7 mouse cellular contexts compared by ENCODE assay signal in the genomic region with DNA sequence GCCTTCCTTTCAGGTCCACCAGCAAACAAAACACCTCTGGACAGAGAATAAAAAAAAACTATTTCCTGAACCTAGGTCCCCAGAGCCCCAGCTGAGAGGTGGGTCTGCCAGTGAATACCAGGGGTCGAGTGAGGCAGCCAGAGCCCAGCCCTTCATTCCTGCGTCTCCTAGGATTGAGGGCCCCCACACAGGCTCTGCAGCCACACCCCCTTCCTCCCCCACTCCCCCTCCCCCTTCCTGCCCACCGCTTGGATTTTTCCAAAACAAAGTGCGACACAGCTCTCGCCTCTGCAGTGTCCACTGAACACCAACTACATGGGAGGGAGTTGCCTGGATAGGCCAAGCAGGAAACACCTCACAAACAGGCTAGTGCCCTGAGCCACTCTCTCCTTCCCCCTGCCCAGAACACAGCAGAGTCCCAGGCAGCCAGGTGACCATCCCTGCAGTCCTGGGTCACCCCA.
DNase-seq lines count a peak whose midpoint lies in the region; ATAC-seq and TF ChIP-seq lines count a peak whose summit lies in the region.

No protein-coding gene starts in this region.

- TF ChIP-seq POLR2A in testis, adult 2 months (IDR thresholded peaks at IDR 0.05; ENCODE audit: control insufficient read depth, low read depth, low read length) = no peak

- peak; percentile 37 for ATAC-seq in heart, embryonic 14.5 days (ENCODE audit: insufficient number of reproducible peaks, insufficient read depth, low FRiP score, low read depth)
- ATAC-seq in limb, embryonic 11.5 days (ENCODE audit: insufficient number of reproducible peaks, low FRiP score, low TSS enrichment, low read depth) = 0 out of 2 replicates have a peak, but pooled peaks have one; percentile 42
- no peak for ATAC-seq in neural tube, embryonic 11.5 days (ENCODE audit: insufficient read depth, low FRiP score, low TSS enrichment)
- no peak for ATAC-seq in megakaryocyte progenitor cell, adult 5-6 weeks (replicated peaks; ENCODE audit: poor library complexity)

- no peak for TF ChIP-seq CTCF in testis, adult 2 months (IDR thresholded peaks at IDR 0.05; ENCODE audit: control insufficient read depth, insufficient read depth, insufficient replicate concordance, low read depth, low read length)

- DNase-seq in testis, postnatal 14 days (ENCODE audit: low spot score) = no peak
- peak; percentile 57 for DNase-seq in limb, embryonic 11.5 days (ENCODE audit: low spot score)
- DNase-seq in neural tube, embryonic 11.5 days (ENCODE audit: low spot score) = peak; percentile 27
- DNase-seq in c-Kit-positive CD71-positive TER-119-positive erythroid progenitor cells, embryonic 14.5 days (ENCODE audit: low spot score) = no peak

- no peaks in the 10 kb centered on the region for H3K27me3 ChIP-seq in testis, adult 2 months (ENCODE audit: control insufficient read depth, insufficient read depth, low read length)
- H3K27me3 ChIP-seq in heart, embryonic 14.5 days (ENCODE audit: control insufficient read depth, insufficient read depth, low read length) = no peaks in the 10 kb centered on the region
- no peaks in the 10 kb centered on the region for H3K27me3 ChIP-seq in limb, embryonic 11.5 days (ENCODE audit: control insufficient read depth, insufficient read depth, low read length)
- H3K27me3 ChIP-seq in neural tube, embryonic 11.5 days (ENCODE audit: control insufficient read depth, insufficient read depth, low read length) = no peaks in the 10 kb centered on the region

- H3K9ac ChIP-seq in heart, embryonic 14.5 days (ENCODE audit: low read length) = peak overlapping the region; percentile 59
- H3K9ac ChIP-seq in limb, embryonic 11.5 days (ENCODE audit: low read length) = 0 out of 2 replicates have a peak overlapping the region, but pooled peaks have one; percentile 27
- no peak overlapping the region for H3K9ac ChIP-seq in neural tube, embryonic 11.5 days (ENCODE audit: low read length)

- 0% methylated on average over 5 of the region's 5 CpGs for WGBS in heart, embryonic 14.5 days
- WGBS in limb, embryonic 11.5 days = 4% methylated on average over 5 of the region's 5 CpGs
- WGBS in neural tube, embryonic 11.5 days = 9% methylated on average over 5 of the region's 5 CpGs

- H3K27ac ChIP-seq in testis, adult 2 months (ENCODE audit: control insufficient read depth, insufficient read depth, low read depth, low read length) = peak overlapping the region; percentile 43; the same call in 1 of the 2 replicates
- peak overlapping the region; percentile 94 to 95 for H3K27ac ChIP-seq in heart, embryonic 14.5 days (replicated peaks in 1 of 2; ENCODE audit: control insufficient read depth in 1 of 2, insufficient read depth in 1 of 2, low read depth in 2 of 2, low read length in 2 of 2)
- H3K27ac ChIP-seq in limb, embryonic 11.5 days (replicated peaks; ENCODE audit: low read depth, low read length) = peak overlapping the region; percentile 81
- no peak overlapping the region for H3K27ac ChIP-seq in neural tube, embryonic 11.5 days (ENCODE audit: low read depth, low read length)

- no peak overlapping the region for H3K4me3 ChIP-seq in testis, adult 2 months (ENCODE audit: control insufficient read depth, low read depth, low read length)
- no peak overlapping the region; a peak in 1 of 4 replicates for H3K4me3 ChIP-seq in heart, embryonic 14.5 days (ENCODE audit: control insufficient read depth in 1 of 2, insufficient read depth in 1 of 2, low read depth in 1 of 2, low read length in 2 of 2)
- H3K4me3 ChIP-seq in limb, embryonic 11.5 days (ENCODE audit: low read depth, low read length) = no peak overlapping the region
- H3K4me3 ChIP-seq in neural tube, embryonic 11.5 days (ENCODE audit: low read depth, low read length) = no peak overlapping the region

- peaks cover 11% of the 10 kb centered on the region for H3K4me1 ChIP-seq in testis, adult 2 months (ENCODE audit: control insufficient read depth, insufficient read depth, low read length)
- H3K4me1 ChIP-seq in heart, embryonic 14.5 days (ENCODE audit: control insufficient read depth in 2 of 2, insufficient read depth in 2 of 2, low read length in 2 of 2) = peaks cover 87 to 95% of the 10 kb centered on the region in 2 experiments
- H3K4me1 ChIP-seq in limb, embryonic 11.5 days (ENCODE audit: control insufficient read depth, insufficient read depth, low read length) = peaks cover 31% of the 10 kb centered on the region
- no peaks in the 10 kb centered on the region for H3K4me1 ChIP-seq in neural tube, embryonic 11.5 days (ENCODE audit: control insufficient read depth, insufficient read depth, low read length)

- H3K36me3 ChIP-seq in testis, adult 2 months (ENCODE audit: control insufficient read depth, insufficient read depth, low read length) = no peaks in the 10 kb centered on the region
- H3K36me3 ChIP-seq in heart, embryonic 14.5 days (ENCODE audit: control insufficient read depth, insufficient read depth, low read length) = peaks cover 37% of the 10 kb centered on the region
- H3K36me3 ChIP-seq in limb, embryonic 11.5 days (ENCODE audit: control insufficient read depth, insufficient read depth, low read length) = no peaks in the 10 kb centered on the region
- no peaks in the 10 kb centered on the region; the same call in 1 of the 2 replicates for H3K36me3 ChIP-seq in neural tube, embryonic 11.5 days (ENCODE audit: control insufficient read depth, insufficient read depth, low read length)

- H3K9me3 ChIP-seq in heart, embryonic 14.5 days (ENCODE audit: control insufficient read depth, low read length) = no peaks in the 10 kb centered on the region
- no peaks in the 10 kb centered on the region for H3K9me3 ChIP-seq in limb, embryonic 11.5 days (ENCODE audit: control insufficient read depth, low read length)
- H3K9me3 ChIP-seq in neural tube, embryonic 11.5 days (ENCODE audit: control insufficient read depth, low read length) = no peaks in the 10 kb centered on the region

- peak overlapping the region; percentile 48 for H3K4me2 ChIP-seq in heart, embryonic 14.5 days (ENCODE audit: low read length)
- H3K4me2 ChIP-seq in limb, embryonic 11.5 days (ENCODE audit: low read depth, severe bottlenecking) = no peak overlapping the region
- no peak overlapping the region for H3K4me2 ChIP-seq in neural tube, embryonic 11.5 days (ENCODE audit: low read depth)

Comparison
In these comparisons a context has a peak if more than half of its experiments do, and no peak if none do; other contexts are left out.
1. DNase-seq: peak in limb, embryonic 11.5 days (single experiment) and neural tube, embryonic 11.5 days (single experiment); none in testis, postnatal 14 days (single experiment) and c-Kit-positive CD71-positive TER-119-positive erythroid progenitor cells, embryonic 14.5 days (single experiment).
2. ATAC-seq: peak in heart, embryonic 14.5 days (single experiment) and limb, embryonic 11.5 days (single experiment); none in neural tube, embryonic 11.5 days (single experiment) and megakaryocyte progenitor cell, adult 5-6 weeks (single experiment).